Mouse (Mus musculus) stomach, postnatal 0 days (tissue): ENCODE results near the gene Fanca.

Experiments
- CTCF ChIP-seq: IDR thresholded peaks from 2 replicates; pipeline ENCODE4 v1.5.1; 2016; ENCODE audit warnings: antibody characterized with exemption, low read depth, mild to moderate bottlenecking, moderate library complexity
- EP300 ChIP-seq: optimal IDR thresholded peaks from 2 replicates; pipeline ENCODE3; 2016; ENCODE audit warnings: antibody characterized with exemption

DNA sequence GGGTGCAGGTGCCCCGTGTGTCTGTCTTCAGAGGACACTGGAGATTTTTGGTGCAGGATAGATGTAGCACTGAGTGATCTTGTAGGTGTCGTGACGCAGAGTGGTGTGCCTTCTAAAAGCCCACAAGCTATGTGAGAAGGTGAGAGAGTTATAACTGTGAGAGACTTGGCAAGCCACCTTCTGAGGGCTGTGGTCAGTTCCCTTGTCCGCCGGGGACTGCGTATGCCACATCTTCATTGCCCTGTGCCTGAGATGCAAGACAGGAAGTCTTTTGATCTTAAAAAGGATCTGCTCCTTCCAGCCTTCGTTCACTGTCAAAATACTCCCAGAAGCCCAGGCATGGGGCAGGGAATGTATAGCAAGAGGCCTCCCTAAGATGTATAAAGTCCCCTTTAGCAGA lies 24.5 kb upstream of the Fanca start:
- no peak for TF ChIP-seq CTCF
- TF ChIP-seq EP300, result no peak
